In the genomic region with DNA sequence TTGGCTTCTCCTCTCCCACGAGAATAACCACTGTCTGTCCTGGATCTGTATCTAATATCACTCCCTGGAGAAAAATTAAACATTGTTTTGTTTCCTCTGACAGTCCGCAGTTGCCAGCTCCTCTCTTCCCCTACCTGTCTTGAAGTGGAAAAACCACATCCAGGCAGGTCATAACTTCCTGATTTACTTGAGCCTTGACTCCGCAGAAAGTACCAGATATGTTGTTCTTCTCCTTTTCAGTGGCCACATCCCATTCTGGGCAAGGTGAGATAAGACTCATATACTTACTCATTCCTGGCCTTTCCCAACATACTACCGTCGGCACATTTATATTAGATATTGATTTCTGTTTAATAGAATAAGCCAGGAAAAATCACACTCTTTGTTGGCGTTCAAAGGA, we compare ENCODE assay signal across 19 mouse cellular contexts.
DNase-seq lines count a peak whose midpoint lies in the region; ATAC-seq and TF ChIP-seq lines count a peak whose summit lies in the region.
"Had no signal": no experiment of that assay in that cellular context is flagged by ENCODE, and none has a peak within 500 bp of the region (broad histone marks: within the 10 kb centered on the region; RNA-seq: fewer than 3 reads in every experiment).

No protein-coding gene starts in this region.

- no peaks in the 10 kb centered on the region for H3K4me1 ChIP-seq in lung, adult 2 months (ENCODE audit: control insufficient read depth, insufficient read depth, low read length)

- WGBS in lung, adult 2 months: 57% methylated on average over 6 of the region's 6 CpGs

- no peak for TF ChIP-seq POLR2A in lung, adult 2 months (IDR thresholded peaks at IDR 0.05; ENCODE audit: borderline replicate concordance, extremely low read depth, low read depth, low read length)

- no peak overlapping the region for H3K4me3 ChIP-seq in lung, adult 2 months (replicated peaks; ENCODE audit: extremely low read depth, low read depth, low read length)

- no peak for TF ChIP-seq CTCF in lung, adult 2 months (IDR thresholded peaks at IDR 0.05; ENCODE audit: insufficient read depth, low read length)

- ATAC-seq in common myeloid progenitor, adult 5-6 weeks (replicated peaks; ENCODE audit: low read depth, poor library complexity, severe bottlenecking): peak; percentile 63
- peak; percentile 93 to 94 for ATAC-seq in hematopoietic stem cell, adult 5-6 weeks (replicated peaks in 1 of 2; ENCODE audit: insufficient read depth in 1 of 2, low FRiP score in 2 of 2, low TSS enrichment in 1 of 2, low read depth in 1 of 2, poor library complexity in 2 of 2, severe bottlenecking in 2 of 2)
- ATAC-seq in megakaryocyte progenitor cell, adult 5-6 weeks (replicated peaks; ENCODE audit: poor library complexity): peak; percentile 17; the same call in 1 of the 2 replicates
- no peak for ATAC-seq in activated CD4-positive, CD25-positive, alpha-beta regulatory T cell, adult 4 months
- ATAC-seq: CD4-positive, CD25-positive, alpha-beta regulatory T cell, adult 4 months; Patski had no signal

- no peak for DNase-seq in lung, adult 2 months
- no peak for DNase-seq in embryo, embryonic 10 days (ENCODE audit: low spot score)
- DNase-seq: adrenal gland, adult 2 months; adrenal gland, adult 8-10 months; adrenal gland, postnatal 10 days; adrenal gland, postnatal 14 days; adrenal gland, postnatal 25 days; adrenal gland, postnatal 36 days; B cell, adult 2 months; cerebellum, adult 11 months; cerebellum, adult 11-12 months; cerebellum, adult 18-20 months; cerebellum, adult 2 months had no signal
